Mouse (Mus musculus): ENCODE data around the gene Picalm. TPM values are rescaled to one million over a fixed set of nuclear protein-coding genes. Genes with fewer than 3 reads are reported as not detected.

The Picalm gene
- polyA plus RNA-seq, 1 experiment from 2014 or later: 59.0 TPM

Other genes with a start within 250 kb of the Picalm start
- 0.48 and 1.2 TPM in 2 replicates for gene Ccdc81, start 226.6 kb upstream of the Picalm start, polyA plus RNA-seq (2014; fragmentation: Nextera tagmentation; extraction: Ambion mirVana)
- 125 and 136 TPM in 2 replicates for gene Hikeshi, start 189.0 kb upstream of the Picalm start, polyA plus RNA-seq (2014; fragmentation: Nextera tagmentation; extraction: Ambion mirVana)
- gene Eed, start 149.2 kb upstream of the Picalm start, polyA plus RNA-seq (2014; fragmentation: Nextera tagmentation; extraction: Ambion mirVana): 62.8 and 64.7 TPM in 2 replicates
- gene Ccdc83, start 135.6 kb downstream of the Picalm start, polyA plus RNA-seq (2014; fragmentation: Nextera tagmentation; extraction: Ambion mirVana): 0.14 TPM in 1 of 2 replicates, not detected in the other
- 29.7 and 34.6 TPM in 2 replicates for gene Sytl2, start 172.0 kb downstream of the Picalm start, polyA plus RNA-seq (2014; fragmentation: Nextera tagmentation; extraction: Ambion mirVana)

Data from embryonic facial prominence, embryonic 14.5 days (tissue).